Mouse (Mus musculus) A20 (cell line): ENCODE results near the gene Olfr193.
"Not testable (repeated sequence)": the region's sequence is repeated elsewhere in the genome, so short reads cannot be mapped to it uniquely, and the experiment has no call there.

Experiments
- DNase-seq: peaks from one replicate; pipeline ENCODE4 v3.0.0-alpha.2; 2011; ENCODE audit warnings: low read depth, low spot score

Gene Olfr193

GRCm38 (mm10) chr16:59111781-59112180, at the start of gene Olfr193:
Gene Olfr193 (minus strand): TSS chr16:59111881.
- DNase-seq = no peak

DNA sequence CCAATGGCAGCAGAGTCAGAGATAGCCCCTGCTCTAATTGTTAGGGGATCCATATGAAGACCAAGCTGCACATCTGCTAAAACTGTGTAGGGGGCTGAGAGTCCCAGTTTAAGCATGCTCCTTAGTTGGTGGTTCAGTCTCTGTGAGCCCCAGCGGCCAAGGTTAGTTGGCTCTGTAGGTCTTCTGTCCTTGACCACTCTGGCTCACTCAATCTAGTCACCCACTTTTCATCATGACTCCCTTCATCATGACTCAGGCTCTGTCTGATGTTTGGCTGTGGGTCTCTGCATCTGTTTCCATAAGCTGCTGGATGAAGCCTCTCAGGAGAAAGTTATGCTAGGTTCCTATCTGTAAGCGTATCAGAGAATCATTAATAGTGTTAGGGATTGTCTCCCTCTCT, 40.3 kb upstream of the Olfr193 start:
- DNase-seq = no peak

DNA sequence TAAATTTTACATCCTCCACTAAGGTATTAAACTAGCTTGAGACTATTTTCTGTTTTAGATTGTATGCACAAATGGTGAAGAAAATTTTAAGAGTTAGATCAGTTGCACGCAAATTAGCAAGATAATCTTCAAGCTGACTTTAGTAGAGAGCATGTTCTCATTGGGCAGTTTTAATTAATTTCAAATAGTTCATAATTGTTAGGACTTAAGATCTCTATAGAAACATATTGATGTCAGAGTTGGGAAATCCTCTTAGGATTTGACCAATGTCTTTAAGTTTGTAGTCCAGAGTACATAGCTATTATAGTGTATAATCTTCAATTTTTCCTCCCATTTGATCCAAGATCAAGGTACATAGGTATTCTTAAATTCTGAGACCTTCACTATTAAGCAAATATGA, 35.1 kb upstream of the Olfr193 start, which contains the start of gene Olfr195:
Gene Olfr195, plus strand, starts transcription at position 301 of the 400 bp plus-strand sequence.
- no peak for DNase-seq

- no peak for DNase-seq
Observed at GRCm38 (mm10) chr16:59141105-59141504, 29.4 kb upstream of the Olfr193 start.

DNA sequence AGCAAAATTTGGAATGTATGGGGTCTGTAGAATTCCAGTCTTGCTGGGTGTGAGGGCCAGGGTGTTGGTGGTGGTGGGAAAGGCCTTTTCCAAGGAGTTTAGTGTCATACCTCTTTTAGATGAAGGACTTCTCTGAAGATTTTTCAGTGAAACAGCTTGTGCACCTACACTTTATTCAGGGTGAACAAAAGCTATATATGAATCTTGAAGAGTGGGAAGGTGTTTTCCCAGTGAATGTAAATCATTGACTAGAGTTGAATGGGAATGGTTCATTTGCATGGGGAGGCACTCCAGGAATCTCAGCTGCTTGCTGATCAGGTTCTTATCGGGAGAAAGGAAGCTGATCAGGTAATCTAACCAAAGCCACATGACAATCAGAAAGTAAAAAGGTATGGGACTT, 19.1 kb upstream of the Olfr193 start:
- DNase-seq = no peak

GRCm38 (mm10) chr16:59120969-59121368, 9.3 kb upstream of the Olfr193 start, which contains the start of gene Olfr194:
Gene Olfr194 (minus strand): TSS chr16:59121069.
- no peak for DNase-seq

DNA sequence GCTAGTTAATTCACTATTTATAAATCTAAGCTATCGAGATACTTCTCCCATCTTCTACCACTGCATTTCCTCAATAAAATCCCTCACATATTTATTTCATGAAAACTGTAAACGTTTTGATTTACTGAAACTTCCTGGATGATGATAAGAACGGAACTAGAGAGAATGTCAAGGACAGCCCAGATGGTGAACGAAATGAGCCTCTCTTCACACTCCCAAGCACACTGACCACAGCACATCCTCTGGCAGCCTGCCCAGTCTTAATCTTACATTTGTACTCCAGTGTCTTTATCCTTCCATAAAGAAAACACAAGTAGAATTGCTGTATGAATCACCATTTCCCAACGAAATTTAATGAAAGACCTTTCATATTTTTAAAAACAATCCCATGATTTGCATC, 3.2 kb downstream of the Olfr193 start:
- DNase-seq = not testable (repeated sequence)

- DNase-seq = no peak
Observed at GRCm38 (mm10) chr16:59105312-59105711, 6.4 kb downstream of the Olfr193 start.

DNA sequence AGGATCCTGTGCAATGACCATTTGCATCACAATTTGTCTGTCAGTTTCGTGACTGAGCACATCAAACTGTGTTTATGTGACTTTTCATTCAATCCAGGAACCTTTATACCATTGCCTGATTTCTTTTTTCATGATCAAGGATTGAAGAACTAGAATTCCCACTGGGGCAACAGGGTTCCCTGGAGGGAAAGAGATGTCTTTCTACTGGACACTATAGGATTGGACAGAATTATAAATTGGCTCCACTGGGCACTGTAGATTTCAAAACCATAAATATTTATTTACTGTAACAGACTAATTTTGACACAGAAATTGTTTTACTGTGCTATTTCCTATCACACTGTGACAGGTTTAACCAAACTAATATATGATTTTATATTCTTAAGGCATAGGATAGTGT, 22.0 kb downstream of the Olfr193 start, which contains the start of gene Olfr191:
Gene Olfr191, minus strand, starts transcription at position 101 of the 400 bp plus-strand sequence.
- DNase-seq = not testable (repeated sequence)

GRCm38 (mm10) chr16:59081113-59081512, 30.6 kb downstream of the Olfr193 start:
- DNase-seq = not testable (repeated sequence)

DNA sequence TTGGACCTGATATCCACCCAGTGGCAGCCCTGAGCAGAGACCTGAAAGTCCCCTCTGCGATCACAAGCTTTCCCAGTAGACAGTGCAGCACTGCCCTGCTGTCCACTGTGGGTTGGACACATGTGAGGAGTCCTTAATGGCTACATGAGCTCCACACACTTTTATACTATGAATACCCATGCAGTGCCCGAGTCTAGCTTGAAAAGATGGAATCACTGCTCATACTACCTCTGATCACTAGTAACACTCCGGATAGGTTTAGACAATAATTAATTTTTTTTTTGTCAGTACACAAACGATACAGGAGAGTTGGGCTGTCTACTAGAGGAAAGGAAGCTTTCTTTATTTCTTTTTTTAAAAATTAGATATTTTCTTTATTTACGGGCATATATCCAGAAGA, 33.8 kb downstream of the Olfr193 start, which contains the start of gene Olfr190:
Gene Olfr190, minus strand, starts transcription at position 101 of the 400 bp plus-strand sequence.
- no peak for DNase-seq

DNA sequence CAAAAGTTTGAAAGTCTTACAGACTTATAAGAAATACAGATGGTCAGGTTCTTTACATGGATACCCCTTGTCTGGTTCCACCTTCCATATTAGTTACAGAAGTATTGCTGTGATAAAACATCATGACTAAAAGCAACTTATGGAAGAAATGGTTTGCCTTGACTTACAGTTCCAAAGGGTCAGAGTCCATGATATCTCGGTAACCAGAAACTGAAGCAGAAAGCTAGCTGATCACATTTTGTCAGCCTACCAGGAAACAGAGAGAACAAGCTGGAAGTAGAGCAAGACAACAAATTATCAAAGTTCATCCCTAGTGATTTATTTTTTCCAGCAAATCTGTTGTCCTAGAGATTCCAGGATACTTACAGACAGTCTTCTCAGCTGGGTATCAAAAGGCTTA, 38.2 kb downstream of the Olfr193 start:
- no peak for DNase-seq

GRCm38 (mm10) chr16:59071755-59072154, 39.9 kb downstream of the Olfr193 start:
- DNase-seq = no peak

DNA sequence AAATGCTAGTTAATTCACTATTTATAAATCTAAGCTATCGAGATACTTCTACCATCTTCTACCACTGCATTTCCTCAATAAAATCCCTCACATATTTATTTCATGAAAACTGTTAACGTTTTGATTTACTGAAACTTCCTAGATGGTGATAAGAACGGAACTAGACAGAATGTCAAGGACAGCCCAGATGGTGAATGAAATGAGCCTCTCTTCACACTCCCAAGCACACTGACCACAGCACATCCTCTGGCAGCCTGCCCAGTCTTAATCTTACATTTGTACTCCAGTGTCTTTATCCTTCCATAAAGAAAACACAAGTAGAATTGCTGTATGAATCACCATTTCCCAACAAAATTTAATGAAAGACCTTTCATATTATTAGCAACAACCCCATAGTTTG, 49.3 kb downstream of the Olfr193 start:
- DNase-seq = not testable (repeated sequence)
